Mouse (Mus musculus) adrenal gland, adult (tissue): ENCODE data around the gene Rpl23a.

ENCODE experiments used
- DNase-seq, 2 experiments: peaks; one replicate each; pipeline ENCODE4 v3.0.0; 2022 to 2023; ENCODE audit warnings: low spot score in 1 of 2; ENCODE audit not compliant: inconsistent age in 2 of 2

Gene Rpl23a

GRCm38 (mm10) chr11:78182961-78183844 lies at the start of gene Rpl23a:
Gene Rpl23a (minus strand): TSS chr11:78183584.
- peak; percentile 87 to 97 for DNase-seq

GRCm38 (mm10) chr11:78231518-78231917 lies 48.1 kb upstream of the Rpl23a start:
- no peak for DNase-seq

GRCm38 (mm10) chr11:78223586-78223985 lies 40.2 kb upstream of the Rpl23a start:
- DNase-seq: no peak

- no peak for DNase-seq
Measured at GRCm38 (mm10) chr11:78215709-78216317, 32.4 kb upstream of the Rpl23a start.

- DNase-seq: no peak
Measured at GRCm38 (mm10) chr11:78213086-78213817, 29.9 kb upstream of the Rpl23a start.

- no peak for DNase-seq
Measured at GRCm38 (mm10) chr11:78211513-78211912, 28.1 kb upstream of the Rpl23a start.

- peak in 1 of 2 experiments; percentile 72 for DNase-seq
Measured at GRCm38 (mm10) chr11:78210615-78211014, 27.2 kb upstream of the Rpl23a start.

GRCm38 (mm10) chr11:78209886-78210285 lies 26.5 kb upstream of the Rpl23a start:
- peak; percentile 67 to 85 for DNase-seq

- DNase-seq: no peak
Measured at GRCm38 (mm10) chr11:78207190-78207589, 23.8 kb upstream of the Rpl23a start.

GRCm38 (mm10) chr11:78205361-78206206 lies 22.2 kb upstream of the Rpl23a start:
- DNase-seq: no peak

GRCm38 (mm10) chr11:78204287-78204686 lies 20.9 kb upstream of the Rpl23a start:
- DNase-seq: peak; percentile 48 to 84

GRCm38 (mm10) chr11:78202372-78202771 lies 19.0 kb upstream of the Rpl23a start:
- DNase-seq: no peak

- DNase-seq: no peak
Measured at GRCm38 (mm10) chr11:78195101-78195863, 11.9 kb upstream of the Rpl23a start.

- peak; percentile 87 to 97 for DNase-seq
Measured at GRCm38 (mm10) chr11:78194411-78195100, 11.2 kb upstream of the Rpl23a start.

- DNase-seq: no peak
Measured at GRCm38 (mm10) chr11:78193113-78193512, 9.7 kb upstream of the Rpl23a start, which contains the start of gene Proca1. Gene Proca1 (plus strand): TSS chr11:78193392.

GRCm38 (mm10) chr11:78190041-78190440 lies 6.7 kb upstream of the Rpl23a start:
- peak in 1 of 2 experiments; percentile 43 for DNase-seq

GRCm38 (mm10) chr11:78189234-78190040 lies 6.1 kb upstream of the Rpl23a start:
- DNase-seq: peak; percentile 79 to 88
